Mouse (Mus musculus): ENCODE results near the gene Mkrn1. TPM values are rescaled to one million over a fixed set of nuclear protein-coding genes. Genes with fewer than 3 reads are reported as not detected.

The Mkrn1 gene
- total RNA-seq, 2 experiments from 2014 or later: 284 to 359 TPM

Other genes starting within 250 kb of the Mkrn1 start
- gene Kdm7a, start 213.7 kb downstream of the Mkrn1 start, total RNA-seq (2015; ENCODE audit: low replicate concordance): 98.7 and 110 TPM in 2 replicates
- gene Kdm7a, start 213.7 kb downstream of the Mkrn1 start, total RNA-seq (2017; ENCODE audit: low replicate concordance): 147 and 169 TPM in 2 replicates
- gene Slc37a3, start 42.8 kb downstream of the Mkrn1 start, total RNA-seq (2015; ENCODE audit: low replicate concordance): 1.4 and 10.9 TPM in 2 replicates
- 0.83 and 2.3 TPM in 2 replicates for gene Slc37a3, start 42.8 kb downstream of the Mkrn1 start, total RNA-seq (2017; ENCODE audit: low replicate concordance)
- 2.5 TPM in 1 of 2 replicates, not detected in the other for gene Rab19, start 39.3 kb downstream of the Mkrn1 start, total RNA-seq (2015; ENCODE audit: low replicate concordance)
- gene Rab19, start 39.3 kb downstream of the Mkrn1 start, total RNA-seq (2017; ENCODE audit: low replicate concordance): 0.68 and 1.3 TPM in 2 replicates
- gene Dennd2a, start 137.4 kb upstream of the Mkrn1 start, total RNA-seq (2015; ENCODE audit: low replicate concordance): 1.3 TPM in 1 of 2 replicates, not detected in the other
- 0.53 TPM in 1 of 2 replicates, not detected in the other for gene Dennd2a, start 137.4 kb upstream of the Mkrn1 start, total RNA-seq (2017; ENCODE audit: low replicate concordance)
- gene Adck2, start 153.4 kb upstream of the Mkrn1 start, total RNA-seq (2015; ENCODE audit: low replicate concordance): 9.7 TPM in 1 of 2 replicates, not detected in the other
- 0.76 and 1.4 TPM in 2 replicates for gene Adck2, start 153.4 kb upstream of the Mkrn1 start, total RNA-seq (2017; ENCODE audit: low replicate concordance)
- not detected in 2 replicates for gene Gm42420, start 165.3 kb upstream of the Mkrn1 start, total RNA-seq (2015; ENCODE audit: low replicate concordance)
- gene Gm42420, start 165.3 kb upstream of the Mkrn1 start, total RNA-seq (2017; ENCODE audit: low replicate concordance): not detected in 2 replicates
- 14.7 and 16.2 TPM in 2 replicates for gene Ndufb2, start 172.1 kb upstream of the Mkrn1 start, total RNA-seq (2015; ENCODE audit: low replicate concordance)
- 10.5 and 24.9 TPM in 2 replicates for gene Ndufb2, start 172.1 kb upstream of the Mkrn1 start, total RNA-seq (2017; ENCODE audit: low replicate concordance)

Measured in erythroid progenitor cell, adult 5-6 weeks (primary cell).